Mouse (Mus musculus) G1E (cell line): ENCODE results near the gene Nfat5. TPM values are rescaled to one million over a fixed set of nuclear protein-coding genes. Genes with fewer than 3 reads are reported as not detected.

Experiments
- ATAC-seq: 2 replicates; pipeline ENCODE4 v1.8.0; 2016; ENCODE audit warnings: mild to moderate bottlenecking; ENCODE audit not compliant: insufficient number of reproducible peaks, poor library complexity, low FRiP score, severe bottlenecking; ENCODE audit errors: extremely low read depth
- DNase-seq: peaks from one replicate; pipeline ENCODE4 v3.0.0; 2012; ENCODE audit warnings: low spot score
- H3K27me3 ChIP-seq: 2 replicates; pipeline ENCODE4 v1.6.1; 2012; ENCODE audit warnings: mild to moderate bottlenecking, low read length, inconsistent platforms; ENCODE audit not compliant: insufficient read depth
- H3K36me3 ChIP-seq: replicated peaks from 2 replicates; pipeline ENCODE3; 2012; ENCODE audit warnings: mild to moderate bottlenecking, inconsistent platforms
- H3K4me1 ChIP-seq: 2 replicates; pipeline ENCODE4 v1.6.1; 2012; ENCODE audit warnings: low read depth, low read length, inconsistent platforms, mixed read lengths; ENCODE audit not compliant: insufficient read depth
- H3K4me3 ChIP-seq: 2 replicates; pipeline ENCODE4 v1.5.1; 2012; ENCODE audit warnings: low read depth, mild to moderate bottlenecking, inconsistent platforms, low read length, moderate library complexity, mixed read lengths
- H3K9me3 ChIP-seq: replicated peaks from 2 replicates; pipeline ENCODE4 v1.6.1; 2012; ENCODE audit warnings: inconsistent platforms
- CTCF ChIP-seq: IDR thresholded peaks from 2 replicates; pipeline ENCODE4 v1.5.1; 2012; ENCODE audit warnings: low read depth, low read length, inconsistent platforms, mixed read lengths
- GATA1 ChIP-seq: IDR thresholded peaks from 2 replicates; pipeline ENCODE4 v1.6.1; 2012; ENCODE audit warnings: borderline replicate concordance, low read length, inconsistent platforms, mixed read lengths
- GATA2 ChIP-seq: IDR thresholded peaks from 2 replicates; pipeline ENCODE4 v1.6.1; 2012; ENCODE audit warnings: low read depth, low read length, inconsistent platforms, borderline replicate concordance
- POLR2AphosphoS5 ChIP-seq: IDR thresholded peaks from 2 replicates; pipeline ENCODE4 v1.6.1; 2012; ENCODE audit warnings: low read depth, low read length, inconsistent platforms; ENCODE audit not compliant: insufficient replicate concordance
- TAL1 ChIP-seq: conservative IDR thresholded peaks from 2 replicates; pipeline ENCODE4 v1.6.1; 2012; ENCODE audit warnings: low read depth, low read length, inconsistent platforms, mixed read lengths
- polyA plus RNA-seq: library from polyadenylated mRNA; stranded (reverse); fragments of >175 nt; gene quantifications from 2 replicates; pipeline ENCODE4 v1.2.3, GENCODE M21; 2012
- total RNA-seq, 2 experiments: library from RNA; stranded (forward) in 1 of 2; stranded (reverse) in 1 of 2; fragments of 200-1000 nt in 1 of 2; fragments of >200 nt in 1 of 2; fragmentation: Nextera tagmentation in 1 of 2; gene quantifications; 2 replicates each; pipeline ENCODE4 v1.2.3; 2014 to 2017

Nfat5 gene
- total and polyA plus RNA-seq, 3 experiments: 1.4 to 53.6 (median 24.4) TPM

- no peaks in the 10 kb centered on the region for H3K9me3 ChIP-seq
- no peak overlapping the region for H3K4me3 ChIP-seq
- no peak for TF ChIP-seq GATA1
- TF ChIP-seq POLR2AphosphoS5: no peak
- no peak for TF ChIP-seq TAL1
- no peak for TF ChIP-seq GATA2
- TF ChIP-seq CTCF: no peak
- no peaks in the 10 kb centered on the region for H3K27me3 ChIP-seq
- DNase-seq (no peak), ATAC-seq (no peak)
- peaks cover 99% of the 10 kb centered on the region for H3K36me3 ChIP-seq
- H3K4me1 ChIP-seq: peaks cover 63% of the 10 kb centered on the region
Measured at GRCm38 (mm10) chr8:107417001-107417400, 123.7 kb downstream of the Nfat5 start.

GRCm38 (mm10) chr8:107424176-107424575 lies 130.9 kb downstream of the Nfat5 start:
- Histone ChIP-seq H3K36me3 (peaks cover 44% of the 10 kb centered on the region), H3K9me3 (no peaks in the 10 kb centered on the region), H3K4me1 (peaks cover 59% of the 10 kb centered on the region), H3K27me3 (peaks cover 18% of the 10 kb centered on the region), H3K4me3 (peak overlapping the region; percentile 88)
- ATAC-seq (no peak), DNase-seq (no peak)
- TF ChIP-seq POLR2AphosphoS5 (no peak), GATA2 (no peak), TAL1 (no peak), GATA1 (no peak), CTCF (no peak)

GRCm38 (mm10) chr8:107424597-107425229 lies 131.4 kb downstream of the Nfat5 start, which contains the start of gene Nob1:
Gene Nob1, minus strand, starts transcription at chr8:107425051.
- peaks cover 56% of the 10 kb centered on the region for H3K4me1 ChIP-seq
- TF ChIP-seq TAL1: no peak
- no peak for TF ChIP-seq GATA2
- TF ChIP-seq CTCF: peak; percentile 71
- no peak for TF ChIP-seq GATA1
- no peak for TF ChIP-seq POLR2AphosphoS5
- peak within 1 kb of the TSS; percentile 88 for H3K4me3 ChIP-seq
- H3K36me3 ChIP-seq: peaks cover 39% of the 10 kb centered on the region
- ATAC-seq: peak; percentile 84
- H3K9me3 ChIP-seq: no peaks in the 10 kb centered on the region
- peaks cover 18% of the 10 kb centered on the region for H3K27me3 ChIP-seq
- DNase-seq: peak; percentile 95

- Histone ChIP-seq H3K4me1 (peaks cover 51% of the 10 kb centered on the region), H3K27me3 (peaks cover 23% of the 10 kb centered on the region), H3K9me3 (no peaks in the 10 kb centered on the region), H3K4me3 (peak overlapping the region; percentile 88; the same call in 1 of the 2 replicates), H3K36me3 (peaks cover 34% of the 10 kb centered on the region)
- no peak for TF ChIP-seq POLR2AphosphoS5
- no peak for TF ChIP-seq GATA1
- TF ChIP-seq CTCF: no peak
- TF ChIP-seq TAL1: 0 out of 2 replicates have a peak, but pooled peaks have one; percentile 32
- TF ChIP-seq GATA2: no peak
- no peak for DNase-seq
- no peak for ATAC-seq
Measured at GRCm38 (mm10) chr8:107425230-107425597, 131.9 kb downstream of the Nfat5 start.

Other genes with a start within 250 kb of the Nfat5 start
- 16.6 and 22.1 TPM in 2 replicates for gene Pdf, start 244.9 kb upstream of the Nfat5 start, total RNA-seq (2014; fragmentation: Nextera tagmentation)
- 24.0 and 26.2 TPM in 2 replicates for gene Pdf, start 244.9 kb upstream of the Nfat5 start, total RNA-seq (2017)
- 9.5 and 11.7 TPM in 2 replicates for gene Pdf, start 244.9 kb upstream of the Nfat5 start, polyA plus RNA-seq
- gene Cog8, start 236.8 kb upstream of the Nfat5 start, total RNA-seq (2014; fragmentation: Nextera tagmentation): 34.2 and 49.9 TPM in 2 replicates
- gene Cog8, start 236.8 kb upstream of the Nfat5 start, total RNA-seq (2017): 29.4 and 31.1 TPM in 2 replicates
- gene Cog8, start 236.8 kb upstream of the Nfat5 start, polyA plus RNA-seq: 24.6 and 26.5 TPM in 2 replicates
- 56.7 and 62.0 TPM in 2 replicates for gene Nip7, start 236.6 kb upstream of the Nfat5 start, total RNA-seq (2014; fragmentation: Nextera tagmentation)
- 35.5 and 39.7 TPM in 2 replicates for gene Nip7, start 236.6 kb upstream of the Nfat5 start, total RNA-seq (2017)
- 8.9 and 9.1 TPM in 2 replicates for gene Nip7, start 236.6 kb upstream of the Nfat5 start, polyA plus RNA-seq
- not detected in 2 replicates for gene Tmed6, start 227.8 kb upstream of the Nfat5 start, total RNA-seq (2014; fragmentation: Nextera tagmentation)
- not detected in 2 replicates for gene Tmed6, start 227.8 kb upstream of the Nfat5 start, total RNA-seq (2017)
- gene Tmed6, start 227.8 kb upstream of the Nfat5 start, polyA plus RNA-seq: not detected in 2 replicates
- gene Terf2, start 196.9 kb upstream of the Nfat5 start, total RNA-seq (2014; fragmentation: Nextera tagmentation): 52.4 and 76.8 TPM in 2 replicates
- 24.0 and 28.6 TPM in 2 replicates for gene Terf2, start 196.9 kb upstream of the Nfat5 start, total RNA-seq (2017)
- gene Terf2, start 196.9 kb upstream of the Nfat5 start, polyA plus RNA-seq: 24.9 and 25.8 TPM in 2 replicates
- gene Cyb5b, start 142.8 kb upstream of the Nfat5 start, total RNA-seq (2014; fragmentation: Nextera tagmentation): 72.5 and 82.1 TPM in 2 replicates
- gene Cyb5b, start 142.8 kb upstream of the Nfat5 start, total RNA-seq (2017): 98.4 and 106 TPM in 2 replicates
- 23.6 and 29.9 TPM in 2 replicates for gene Cyb5b, start 142.8 kb upstream of the Nfat5 start, polyA plus RNA-seq
- gene Nqo1, start 109.7 kb downstream of the Nfat5 start, total RNA-seq (2014; fragmentation: Nextera tagmentation): 3.2 and 5.6 TPM in 2 replicates
- gene Nqo1, start 109.7 kb downstream of the Nfat5 start, total RNA-seq (2017): 13.2 and 13.4 TPM in 2 replicates
- 0.25 and 0.35 TPM in 2 replicates for gene Nqo1, start 109.7 kb downstream of the Nfat5 start, polyA plus RNA-seq
- 58.9 and 59.1 TPM in 2 replicates for gene Nob1, start 131.6 kb downstream of the Nfat5 start, total RNA-seq (2014; fragmentation: Nextera tagmentation)
- 37.3 and 46.0 TPM in 2 replicates for gene Nob1, start 131.6 kb downstream of the Nfat5 start, total RNA-seq (2017)
- 57.2 and 76.6 TPM in 2 replicates for gene Nob1, start 131.6 kb downstream of the Nfat5 start, polyA plus RNA-seq
- 65.9 and 77.5 TPM in 2 replicates for gene Wwp2, start 142.9 kb downstream of the Nfat5 start, total RNA-seq (2014; fragmentation: Nextera tagmentation)
- 62.3 and 71.4 TPM in 2 replicates for gene Wwp2, start 142.9 kb downstream of the Nfat5 start, total RNA-seq (2017)
- gene Wwp2, start 142.9 kb downstream of the Nfat5 start, polyA plus RNA-seq: 42.7 and 45.7 TPM in 2 replicates